Mouse (Mus musculus) T-helper 1 cell (primary cell): Measurements from ENCODE around the gene Fam50b.

ENCODE experiments used
- in situ Hi-C: fragments of 300-600 bp; cut with MboI, MseI; formaldehyde crosslinking; loops from one replicate; pipeline ENCODE4 v1.15.1; 2025; ENCODE audit warnings: high pct_unique_total_duplicates

Fam50b gene

GRCm38 (mm10) chr13:34794426-34794825, 59.8 kb downstream of the Fam50b start:
- in situ Hi-C loops = loop anchor here (5.0 kb wide), 1 partner anchor 147 kb away; no protein-coding TSS in a partner anchor
